Mouse (Mus musculus) MEL (cell line): ENCODE data around the gene Cdk18. TPM values are rescaled to one million over a fixed set of nuclear protein-coding genes. Genes with fewer than 3 reads are reported as not detected.
A peak's percentile ranks its signal among the peaks of the same experiment; 100 is the strongest.

ENCODE experiments used
- DNase-seq: peaks from one replicate; pipeline ENCODE4 v3.0.0; 2011; ENCODE audit warnings: low read depth, low spot score
- H3K27ac ChIP-seq: 2 replicates; pipeline ENCODE4 v1.5.1; 2012; ENCODE audit warnings: low read depth, mild to moderate bottlenecking, control low read depth, low read length, moderate library complexity; ENCODE audit not compliant: control insufficient read depth
- H3K27me3 ChIP-seq, 2 experiments: fragments of 150-350 bp in 1 of 2; sonication (generic) in 1 of 2; 2 replicates each; pipeline ENCODE4 v1.6.1; 2012; ENCODE audit warnings: low read length in 2 of 2, mild to moderate bottlenecking in 2 of 2, improper control_type of control experiment in 1 of 2, moderate library complexity in 1 of 2; ENCODE audit not compliant: insufficient read depth in 2 of 2, control insufficient read depth in 1 of 2
- H3K36me3 ChIP-seq, 2 experiments: 2 replicates each; pipeline ENCODE4 v1.6.1; 2012 to 2014; ENCODE audit warnings: low read length in 2 of 2, improper control_type of control experiment in 1 of 2, inconsistent platforms in 1 of 2, mild to moderate bottlenecking in 1 of 2; ENCODE audit not compliant: insufficient read depth in 2 of 2, control insufficient read depth in 1 of 2
- H3K4me1 ChIP-seq, 2 experiments: fragments of 150-350 bp in 1 of 2; sonication (generic) in 1 of 2; 2 replicates each; pipeline ENCODE4 v1.6.1; 2012; ENCODE audit warnings: low read length in 2 of 2, improper control_type of control experiment in 1 of 2, mild to moderate bottlenecking in 1 of 2; ENCODE audit not compliant: insufficient read depth in 2 of 2, control insufficient read depth in 1 of 2
- H3K4me3 ChIP-seq, 2 experiments: fragments of 150-350 bp in 1 of 2; sonication (generic) in 1 of 2; 2 replicates each; pipeline ENCODE4 v1.5.1; 2012; ENCODE audit warnings: low read depth in 2 of 2, low read length in 2 of 2, mild to moderate bottlenecking in 2 of 2, moderate library complexity in 2 of 2, control low read depth in 1 of 2, improper control_type of control experiment in 1 of 2; ENCODE audit not compliant: control insufficient read depth in 1 of 2, insufficient read depth in 1 of 2
- H3K79me2 ChIP-seq: 2 replicates; pipeline ENCODE4 v1.6.1; 2012; ENCODE audit warnings: mild to moderate bottlenecking, low read length, moderate library complexity; ENCODE audit not compliant: control insufficient read depth, poor library complexity, insufficient read depth
- H3K9ac ChIP-seq: 2 replicates; pipeline ENCODE4 v1.6.1; 2012; ENCODE audit warnings: low read depth, mild to moderate bottlenecking, control low read depth, low read length, moderate library complexity; ENCODE audit not compliant: control insufficient read depth, poor library complexity, severe bottlenecking
- H3K9me3 ChIP-seq: fragments of 150-350 bp; sonication (generic); replicated peaks from 2 replicates; pipeline ENCODE4 v1.6.1; 2012; ENCODE audit warnings: mild to moderate bottlenecking, low read length, improper control_type of control experiment, moderate library complexity; ENCODE audit not compliant: insufficient read depth
- CTCF ChIP-seq, 3 experiments: IDR thresholded peaks in 2 of 3; conservative IDR thresholded peaks in 1 of 3; 2 replicates each; pipeline ENCODE4 v1.5.1; 2011 to 2012; ENCODE audit warnings: low read length in 3 of 3, low read depth in 2 of 3, mild to moderate bottlenecking in 2 of 3, improper control_type of control experiment in 1 of 3, inconsistent platforms in 1 of 3, mixed read lengths in 1 of 3, moderate library complexity in 1 of 3; ENCODE audit not compliant: control insufficient read depth in 1 of 3, insufficient read depth in 1 of 3, poor library complexity in 1 of 3, severe bottlenecking in 1 of 3
- E2F4 ChIP-seq: IDR thresholded peaks from 2 replicates; pipeline ENCODE4 v1.6.1; 2011; ENCODE audit warnings: low read depth, low read length, improper control_type of control experiment, borderline replicate concordance
- ELF1 ChIP-seq: IDR thresholded peaks from 2 replicates; pipeline ENCODE4 v1.6.1; 2014; ENCODE audit warnings: low read depth, mild to moderate bottlenecking, inconsistent platforms, low read length, improper control_type of control experiment, moderate library complexity
- EP300 ChIP-seq, 2 experiments: IDR thresholded peaks; 2 replicates each; pipeline ENCODE4 v1.6.1; 2011; ENCODE audit warnings: improper control_type of control experiment in 2 of 2, low read length in 2 of 2, low read depth in 1 of 2, mild to moderate bottlenecking in 1 of 2
- ETS1 ChIP-seq: IDR thresholded peaks from 2 replicates; pipeline ENCODE4 v1.6.1; 2012; ENCODE audit warnings: low read depth, mild to moderate bottlenecking, inconsistent platforms, low read length, improper control_type of control experiment, moderate library complexity
- GATA1 ChIP-seq: IDR thresholded peaks from 2 replicates; pipeline ENCODE4 v1.6.1; 2011; ENCODE audit warnings: low read depth, low read length, improper control_type of control experiment
- HCFC1 ChIP-seq: IDR thresholded peaks from 2 replicates; pipeline ENCODE4 v1.6.1; 2012; ENCODE audit warnings: low read depth, mild to moderate bottlenecking, inconsistent platforms, low read length, improper control_type of control experiment, moderate library complexity
- KAT2A ChIP-seq: conservative IDR thresholded peaks from 2 replicates; pipeline ENCODE4 v1.6.1; 2012; ENCODE audit warnings: low read depth, low read length, improper control_type of control experiment, inconsistent platforms
- MAFK ChIP-seq: IDR thresholded peaks from 2 replicates; pipeline ENCODE4 v1.6.1; 2011; ENCODE audit warnings: low read depth, mild to moderate bottlenecking, low read length, improper control_type of control experiment, borderline replicate concordance
- MAX ChIP-seq: IDR thresholded peaks from 2 replicates; pipeline ENCODE4 v1.6.1; 2011; ENCODE audit warnings: low read length, improper control_type of control experiment
- MAZ ChIP-seq: IDR thresholded peaks from 2 replicates; pipeline ENCODE4 v1.6.1; 2012; ENCODE audit warnings: low read depth, mild to moderate bottlenecking, inconsistent platforms, low read length, improper control_type of control experiment
- MXI1 ChIP-seq: IDR thresholded peaks from 2 replicates; pipeline ENCODE4 v1.6.1; 2011; ENCODE audit warnings: mild to moderate bottlenecking, low read depth, low read length, improper control_type of control experiment
- MYB ChIP-seq: IDR thresholded peaks from 2 replicates; pipeline ENCODE4 v1.6.1; 2011; ENCODE audit warnings: mild to moderate bottlenecking, low read depth, low read length, improper control_type of control experiment
- MYC ChIP-seq: IDR thresholded peaks from 2 replicates; pipeline ENCODE4 v1.6.1; 2011; ENCODE audit warnings: low read depth, mild to moderate bottlenecking, low read length, improper control_type of control experiment, moderate library complexity
- POLR2AphosphoS5 ChIP-seq: IDR thresholded peaks from 2 replicates; pipeline ENCODE4 v1.6.1; 2012; ENCODE audit warnings: low read depth, borderline replicate concordance, mild to moderate bottlenecking, inconsistent platforms, low read length, moderate library complexity, mixed read lengths
- RAD21 ChIP-seq: IDR thresholded peaks from 2 replicates; pipeline ENCODE4 v1.6.1; 2011; ENCODE audit warnings: mild to moderate bottlenecking, low read depth, low read length, improper control_type of control experiment
- RCOR1 ChIP-seq: IDR thresholded peaks from 2 replicates; pipeline ENCODE4 v1.6.1; 2012; ENCODE audit warnings: low read depth, mild to moderate bottlenecking, inconsistent platforms, low read length, improper control_type of control experiment
- SIN3A ChIP-seq: IDR thresholded peaks from 2 replicates; pipeline ENCODE4 v1.6.1; 2012; ENCODE audit warnings: low read length, improper control_type of control experiment, inconsistent platforms
- SMC3 ChIP-seq: IDR thresholded peaks from 2 replicates; pipeline ENCODE4 v1.6.1; 2011; ENCODE audit warnings: low read depth, low read length, improper control_type of control experiment
- TBP ChIP-seq: IDR thresholded peaks from 2 replicates; pipeline ENCODE4 v1.8.0; 2011; ENCODE audit warnings: low read depth, low read length, improper control_type of control experiment
- TCF12 ChIP-seq: IDR thresholded peaks from 2 replicates; pipeline ENCODE4 v1.6.1; 2014; ENCODE audit warnings: low read depth, mild to moderate bottlenecking, inconsistent platforms, low read length, improper control_type of control experiment, moderate library complexity
- USF1 ChIP-seq: IDR thresholded peaks from 2 replicates; pipeline ENCODE4 v1.6.1; 2014; ENCODE audit warnings: low read depth, mild to moderate bottlenecking, inconsistent platforms, low read length, improper control_type of control experiment, moderate library complexity
- ZMIZ1 ChIP-seq: IDR thresholded peaks from 2 replicates; pipeline ENCODE4 v1.6.1; 2012; ENCODE audit warnings: low read depth, mild to moderate bottlenecking, inconsistent platforms, low read length, improper control_type of control experiment, moderate library complexity
- ZNF384 ChIP-seq: IDR thresholded peaks from 2 replicates; pipeline ENCODE4 v1.6.1; 2012; ENCODE audit warnings: low read depth, mild to moderate bottlenecking, inconsistent platforms, low read length, improper control_type of control experiment
- polyA plus RNA-seq, 2 experiments: library from polyadenylated mRNA; stranded (reverse) in 1 of 2; unstranded in 1 of 2; fragments of >175 nt in 1 of 2; fragments of >200 nt in 1 of 2; gene quantifications; 2 replicates each; pipeline versions ENCODE4 v1.2.1 to v1.2.4; 2012; ENCODE audit warnings: low replicate concordance in 2 of 2, low read depth in 1 of 2; ENCODE audit not compliant: insufficient read length in 2 of 2, insufficient read depth in 1 of 2, missing spikeins in 1 of 2
- total RNA-seq: library from RNA; depleted of rRNA; stranded (reverse); fragments of 300-350 nt; gene quantifications from 2 replicates; pipeline ENCODE4 v1.2.3, GENCODE M21; 2012

Gene Cdk18
- total and polyA plus RNA-seq, 3 experiments, result 1.3 to 15.7 TPM; not detected in 1

- no peaks in the 10 kb centered on the region for H3K9me3 ChIP-seq
- TF ChIP-seq EP300 (IDR thresholded peaks at IDR 0.05; ENCODE audit: low read depth in 1 of 2, low read length in 2 of 2) (peak; percentile 48 to 54; a peak in 2 of 4 replicates), RAD21 (peak; percentile 23), USF1 (no peak), MAZ (0 out of 2 replicates have a peak, but pooled peaks have one; percentile 14), TBP (0 out of 2 replicates have a peak, but pooled peaks have one; percentile 42), E2F4 (no peak), GATA1 (peak; percentile 63), MAFK (no peak), SMC3 (no peak; the same call in 1 of the 2 replicates), ETS1 (0 out of 2 replicates have a peak, but pooled peaks have one; percentile 35), CTCF (IDR thresholded peaks at IDR 0.05 in 2 of 3, conservative IDR thresholded peaks at IDR 0.05 in 1 of 3; ENCODE audit: control insufficient read depth in 1 of 3, insufficient read depth in 1 of 3, low read depth in 2 of 3, low read length in 3 of 3, poor library complexity in 1 of 3, severe bottlenecking in 1 of 3) (peak in 1 of 3 experiments; percentile 6; a peak in 1 of 6 replicates), HCFC1 (0 out of 2 replicates have a peak, but pooled peaks have one; percentile 31), ELF1 (no peak)
- peaks cover 0 to 13% of the 10 kb centered on the region in 2 experiments; a peak in 2 of 4 replicates for H3K36me3 ChIP-seq
- peak overlapping the region; percentile 67 for H3K27ac ChIP-seq
- H3K4me1 ChIP-seq, result peaks cover 12 to 17% of the 10 kb centered on the region in 2 experiments
- no peak overlapping the region for H3K4me3 ChIP-seq
- H3K79me2 ChIP-seq, result no peaks in the 10 kb centered on the region
- DNase-seq, result peak; percentile 85
- no peaks in the 10 kb centered on the region for H3K27me3 ChIP-seq
- H3K9ac ChIP-seq, result peak overlapping the region; percentile 27
Observed at GRCm38 (mm10) chr1:132085181-132086049, 54.1 kb downstream of the Cdk18 start.

- H3K4me3 ChIP-seq, result no peak overlapping the region
- H3K27me3 ChIP-seq, result no peaks in the 10 kb centered on the region
- H3K36me3 ChIP-seq, result peaks cover 0 to 9% of the 10 kb centered on the region in 2 experiments; a peak in 2 of 4 replicates
- peaks cover 3 to 7% of the 10 kb centered on the region in 2 experiments for H3K4me1 ChIP-seq
- no peak overlapping the region for H3K9ac ChIP-seq
- no peaks in the 10 kb centered on the region for H3K9me3 ChIP-seq
- TF ChIP-seq POLR2AphosphoS5, result no peak
- TF ChIP-seq ELF1, result no peak
- TF ChIP-seq MYB, result peak; percentile 47
- TF ChIP-seq MAFK, result 0 out of 2 replicates have a peak, but pooled peaks have one; percentile 28
- TF ChIP-seq MXI1, result peak; percentile 76
- peak; percentile 88 for TF ChIP-seq ZNF384
- TF ChIP-seq SIN3A, result peak; percentile 60; the same call in 1 of the 2 replicates
- TF ChIP-seq MAX, result peak; percentile 57; the same call in 1 of the 2 replicates
- TF ChIP-seq MYC, result peak; percentile 64; the same call in 1 of the 2 replicates
- TF ChIP-seq ZMIZ1, result no peak
- peak; percentile 53; the same call in 1 of the 2 replicates for TF ChIP-seq RCOR1
- TF ChIP-seq E2F4, result no peak
- TF ChIP-seq KAT2A, result no peak
- peak; percentile 66 for TF ChIP-seq GATA1
- TF ChIP-seq ETS1, result peak; percentile 74
- TF ChIP-seq TCF12, result 0 out of 2 replicates have a peak, but pooled peaks have one; percentile 35
- peak; percentile 77; a peak in 3 of 4 replicates for TF ChIP-seq EP300 (IDR thresholded peaks at IDR 0.05; ENCODE audit: low read depth in 1 of 2, low read length in 2 of 2)
- DNase-seq, result peak; percentile 65
- no peaks in the 10 kb centered on the region for H3K79me2 ChIP-seq
- H3K27ac ChIP-seq, result no peak overlapping the region
Observed at GRCm38 (mm10) chr1:132078413-132078812, 61.1 kb downstream of the Cdk18 start.
